Mouse (Mus musculus) midbrain, postnatal 0 days (tissue): ENCODE results near the gene Tnks2. TPM values are rescaled to one million over a fixed set of nuclear protein-coding genes. Genes with fewer than 3 reads are reported as not detected.
A peak's percentile ranks its signal among the peaks of the same experiment; 100 is the strongest.

Experiments
- ATAC-seq: fragments of 200-750 bp; cut with Nextera tagmentation; 2 replicates; pipeline ENCODE4 v1.8.0; 2017; ENCODE audit warnings: moderate number of reproducible peaks, mild to moderate bottlenecking, moderate TSS enrichment, moderate library complexity; ENCODE audit not compliant: low FRiP score
- DNase-seq: peaks from one replicate; pipeline ENCODE4 v3.0.0-alpha.2; 2015; ENCODE audit warnings: low spot score
- H3K27ac ChIP-seq: fragments of 300-500 bp; sonication (generic); 2 replicates; pipeline ENCODE4 v1.5.1; 2014; ENCODE audit warnings: low read depth, mild to moderate bottlenecking, low read length, mixed read lengths
- H3K27me3 ChIP-seq: fragments of 300-500 bp; sonication (generic); 2 replicates; pipeline ENCODE4 v1.6.1; 2014; ENCODE audit warnings: low read length, control low read depth, mixed read lengths; ENCODE audit not compliant: insufficient read depth
- H3K36me3 ChIP-seq: fragments of 300-500 bp; sonication (generic); 2 replicates; pipeline ENCODE4 v1.6.1; 2014; ENCODE audit warnings: low read length, control low read depth, mixed read lengths; ENCODE audit not compliant: insufficient read depth
- H3K4me1 ChIP-seq: fragments of 300-500 bp; sonication (generic); 2 replicates; pipeline ENCODE4 v1.6.1; 2014; ENCODE audit warnings: mild to moderate bottlenecking, control low read depth, antibody characterized with exemption, low read length, mixed read lengths; ENCODE audit not compliant: insufficient read depth
- H3K4me2 ChIP-seq: fragments of 300-500 bp; sonication (generic); 2 replicates; pipeline ENCODE4 v1.6.1; 2014; ENCODE audit warnings: low read depth, mild to moderate bottlenecking, low read length, mixed read lengths; ENCODE audit not compliant: poor library complexity, severe bottlenecking
- H3K4me3 ChIP-seq: fragments of 300-500 bp; sonication (generic); 2 replicates; pipeline ENCODE4 v1.5.1; 2014; ENCODE audit warnings: low read depth, mild to moderate bottlenecking, low read length, moderate library complexity
- H3K9ac ChIP-seq: fragments of 300-500 bp; sonication (generic); replicated peaks from 2 replicates; pipeline ENCODE4 v1.6.1; 2014; ENCODE audit warnings: mild to moderate bottlenecking, low read length, moderate library complexity, mixed read lengths; ENCODE audit not compliant: poor library complexity, severe bottlenecking
- H3K9me3 ChIP-seq: fragments of 300-500 bp; sonication (generic); 2 replicates; pipeline ENCODE4 v1.6.1; 2016; ENCODE audit warnings: low read length, control low read depth
- CTCF ChIP-seq: IDR thresholded peaks from 2 replicates; pipeline ENCODE4 v1.5.1; 2016; ENCODE audit warnings: antibody characterized with exemption, mild to moderate bottlenecking
- WGBS: fragments of 180-500 bp; shearing (Covaris S2); extraction: QIAGEN DNeasy Blood & Tissue Kit; methylation state at CpG from one replicate; pipeline ENCODE4 v1.1.7; 2014; 5-methylcytosine and 5-hydroxymethylcytosine counted together
- polyA plus RNA-seq: library from polyadenylated mRNA; unstranded; fragments of >200 nt; fragmentation: Nextera tagmentation; extraction: Ambion mirVana; gene quantifications from 2 replicates; pipeline ENCODE4 v1.2.1, GENCODE M21; 2015
- total RNA-seq: library from RNA; depleted of rRNA; stranded (reverse); fragments of >200 nt; gene quantifications from 2 replicates; pipeline ENCODE4 v1.2.3, GENCODE M21; 2014

Gene Tnks2
- total and polyA plus RNA-seq, 2 experiments from 2014 or later: 27.2 to 181 TPM

DNA sequence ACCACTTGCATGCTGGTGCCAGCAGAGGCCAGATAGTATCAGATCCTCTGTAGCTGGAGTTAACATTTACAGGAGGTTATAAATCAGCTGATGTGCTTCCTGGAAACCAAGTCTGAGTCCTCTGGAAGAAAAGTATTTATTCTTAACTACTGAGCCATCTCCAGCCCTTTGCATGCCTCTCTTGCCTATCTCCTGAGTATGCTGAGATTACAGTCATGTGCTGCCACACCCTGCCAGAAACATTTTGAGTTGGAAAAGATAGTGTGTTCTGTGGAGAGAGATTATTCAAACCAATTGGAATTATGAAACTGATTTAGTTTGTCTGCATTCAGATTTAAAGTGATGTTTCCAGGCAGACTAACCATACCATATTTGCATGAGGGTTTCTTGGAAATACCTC lies 43.3 kb downstream of the Tnks2 start:
- TF ChIP-seq CTCF: no peak
- no peaks in the 10 kb centered on the region for H3K9me3 ChIP-seq
- H3K4me2 ChIP-seq: no peak overlapping the region
- no peaks in the 10 kb centered on the region for H3K4me1 ChIP-seq
- H3K9ac ChIP-seq: no peak overlapping the region
- H3K36me3 ChIP-seq: peaks cover 46% of the 10 kb centered on the region
- no peaks in the 10 kb centered on the region for H3K27me3 ChIP-seq
- no peak for ATAC-seq
- H3K27ac ChIP-seq: no peak overlapping the region
- H3K4me3 ChIP-seq: no peak overlapping the region
- no peak for DNase-seq

DNA sequence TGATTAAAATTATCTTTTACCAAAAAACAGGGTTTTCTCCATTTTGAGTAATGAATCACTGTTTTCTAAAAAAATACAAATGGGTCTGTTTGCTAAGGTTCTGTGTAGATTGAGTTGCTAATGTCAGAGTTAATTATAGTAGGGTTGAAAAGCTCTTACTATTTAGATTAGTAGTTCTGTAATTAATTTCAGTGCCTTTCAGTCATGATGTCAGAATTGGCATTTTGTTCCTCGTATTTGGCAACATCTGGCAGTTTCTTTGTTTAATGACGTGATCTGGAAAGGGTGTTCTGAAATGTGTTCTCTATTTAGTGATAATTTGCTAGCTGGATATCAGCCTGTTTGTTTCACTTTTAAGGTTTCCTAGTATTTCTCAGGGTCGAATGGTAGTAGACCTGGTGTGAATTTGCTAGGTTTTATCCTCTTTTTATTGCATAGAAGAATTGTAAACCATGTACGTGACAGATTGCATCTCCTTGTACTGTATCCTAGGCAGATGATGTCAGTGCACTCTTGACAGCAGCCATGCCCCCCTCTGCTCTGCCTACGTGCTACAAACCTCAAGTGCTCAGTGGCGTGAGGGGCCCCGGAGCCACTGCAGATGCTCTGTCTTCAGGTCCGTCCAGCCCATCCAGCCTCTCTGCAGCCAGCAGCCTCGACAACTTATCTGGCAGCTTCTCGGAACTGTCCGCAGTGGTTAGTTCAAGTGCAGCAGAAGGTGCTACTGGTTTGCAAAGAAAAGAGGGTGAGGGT lies 44.9 kb downstream of the Tnks2 start:
- Histone ChIP-seq H3K27me3 (no peaks in the 10 kb centered on the region), H3K9ac (no peak overlapping the region), H3K4me2 (no peak overlapping the region), H3K9me3 (no peaks in the 10 kb centered on the region), H3K36me3 (peaks cover 44% of the 10 kb centered on the region), H3K4me3 (no peak overlapping the region), H3K27ac (no peak overlapping the region), H3K4me1 (no peaks in the 10 kb centered on the region)
- DNase-seq: no peak
- 86% methylated on average over 11 of the region's 11 CpGs for WGBS
- no peak for ATAC-seq
- TF ChIP-seq CTCF: no peak

DNA sequence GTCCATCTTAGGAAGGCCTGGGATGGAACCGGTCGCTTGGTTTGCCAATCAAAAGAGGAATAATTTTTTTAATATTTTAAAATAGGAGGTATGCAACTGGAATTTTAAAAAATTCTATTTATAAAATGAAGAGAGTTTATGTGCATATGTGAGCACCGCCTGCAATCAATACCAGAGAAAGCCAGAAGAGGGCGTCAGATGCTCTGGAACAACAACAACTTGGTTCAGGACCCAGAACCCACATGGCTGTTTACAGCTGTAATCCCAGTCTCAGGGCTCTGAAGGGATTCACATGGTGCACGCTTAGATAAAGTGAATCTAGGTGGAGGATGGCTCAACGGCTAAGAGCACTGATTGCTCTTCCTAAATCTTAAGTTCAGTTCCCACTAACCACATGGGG lies 49.1 kb downstream of the Tnks2 start:
- H3K36me3 ChIP-seq: peaks cover 47% of the 10 kb centered on the region
- peak; percentile 65 for TF ChIP-seq CTCF

DNA sequence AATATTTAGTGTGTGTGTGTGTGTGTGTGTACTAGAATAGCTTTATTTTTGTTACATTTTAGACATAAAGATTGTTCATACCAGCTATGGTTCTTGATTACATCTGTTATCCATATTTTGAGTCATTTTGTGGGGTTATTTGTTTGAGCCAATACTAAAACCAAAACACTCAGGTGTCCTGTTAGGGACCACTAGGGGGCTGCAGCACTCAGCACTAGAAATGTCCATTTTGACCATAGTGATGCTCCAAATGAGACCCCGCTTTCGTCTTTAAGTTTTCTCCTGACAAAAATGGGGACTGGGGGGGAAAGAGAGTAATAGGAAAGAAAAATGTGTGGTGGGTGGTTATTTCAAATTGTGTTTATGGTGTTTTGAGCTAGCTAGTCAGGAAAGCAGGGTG lies 52.3 kb downstream of the Tnks2 start:
- Histone ChIP-seq H3K9me3 (no peaks in the 10 kb centered on the region), H3K4me2 (no peak overlapping the region), H3K36me3 (peaks cover 46% of the 10 kb centered on the region), H3K27me3 (no peaks in the 10 kb centered on the region), H3K4me3 (no peak overlapping the region), H3K9ac (no peak overlapping the region), H3K4me1 (no peaks in the 10 kb centered on the region), H3K27ac (no peak overlapping the region)
- TF ChIP-seq CTCF: peak; percentile 77
- DNase-seq (peak; percentile 54), ATAC-seq (no peak)
- 55% methylated on average over 2 of the region's 2 CpGs for WGBS

More for the DNA sequence above, 49.1 kb downstream of the Tnks2 start:
- Histone ChIP-seq H3K4me1 (no peaks in the 10 kb centered on the region), H3K4me2 (no peak overlapping the region), H3K4me3 (no peak overlapping the region), H3K9me3 (no peaks in the 10 kb centered on the region), H3K27ac (no peak overlapping the region), H3K27me3 (no peaks in the 10 kb centered on the region), H3K9ac (no peak overlapping the region)
- DNase-seq (peak; percentile 40), ATAC-seq (peak; percentile 44; the same call in 1 of the 2 replicates)
- whole genome bisulfite sequencing: 76% methylated on average over 6 of the region's 6 CpGs

DNA sequence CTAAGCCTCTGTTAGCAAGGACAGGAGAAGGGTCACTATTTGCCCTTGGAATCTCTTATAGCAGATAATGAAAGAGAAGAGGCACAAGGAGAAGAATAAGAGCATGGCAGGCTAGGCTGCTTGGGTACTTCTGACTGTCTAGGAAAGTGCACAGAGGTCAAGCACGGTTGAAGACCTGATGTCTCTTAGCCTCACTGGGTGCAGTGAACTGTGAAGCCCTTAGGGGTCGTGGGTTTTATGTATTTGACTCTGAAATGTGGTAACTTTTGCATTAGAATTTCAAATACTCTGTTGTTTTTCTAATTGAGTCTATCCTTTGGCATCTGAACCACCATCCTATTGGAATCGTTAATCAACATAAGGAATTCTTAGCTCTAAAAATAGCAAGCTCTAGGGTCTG lies 53.7 kb downstream of the Tnks2 start:
- Histone ChIP-seq H3K4me1 (no peaks in the 10 kb centered on the region), H3K4me2 (no peak overlapping the region), H3K36me3 (peaks cover 43% of the 10 kb centered on the region), H3K9ac (no peak overlapping the region), H3K27ac (no peak overlapping the region), H3K4me3 (no peak overlapping the region), H3K9me3 (no peaks in the 10 kb centered on the region), H3K27me3 (no peaks in the 10 kb centered on the region)
- DNase-seq (no peak), ATAC-seq (no peak)
- no peak for TF ChIP-seq CTCF
- WGBS: 56% methylated on average over 3 of the region's 3 CpGs

DNA sequence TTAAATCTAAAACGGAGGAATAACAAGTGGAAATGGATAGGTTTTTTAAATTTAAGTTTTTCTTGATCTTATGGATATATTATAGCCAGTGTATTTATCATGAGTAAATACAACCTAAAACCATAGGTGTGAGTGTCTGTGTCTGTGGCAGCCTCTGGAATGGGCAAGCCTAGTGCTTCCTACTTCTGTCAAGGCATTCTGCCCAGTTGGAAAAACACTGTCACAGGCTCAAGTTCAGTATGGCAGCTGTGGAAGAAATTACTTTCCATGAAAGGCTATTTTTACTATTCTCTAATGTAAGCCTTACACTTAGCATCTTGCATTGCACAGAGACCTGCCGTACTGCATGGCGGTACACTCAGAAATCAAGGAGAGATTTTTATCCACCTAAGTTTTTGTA lies 57.7 kb downstream of the Tnks2 start:
- no peak overlapping the region for H3K4me2 ChIP-seq
- no peak overlapping the region for H3K4me3 ChIP-seq
- peaks cover 1% of the 10 kb centered on the region; the same call in 1 of the 2 replicates for H3K4me1 ChIP-seq
- H3K36me3 ChIP-seq: peaks cover 38% of the 10 kb centered on the region
- DNase-seq (no peak), ATAC-seq (no peak)
- TF ChIP-seq CTCF: no peak
- H3K9ac ChIP-seq: no peak overlapping the region
- H3K27ac ChIP-seq: no peak overlapping the region
- no peaks in the 10 kb centered on the region for H3K9me3 ChIP-seq
- H3K27me3 ChIP-seq: no peaks in the 10 kb centered on the region
- 96% methylated on average over 3 of the region's 3 CpGs for WGBS
